Mouse (Mus musculus): ENCODE measurements at regions not wholly inside any gene's neighbourhood (a gene's known extent, or its start where the extent isn't known, plus 50 kb on each side); places are given as distances from the start of the nearest gene placed in this dataset.

DNA sequence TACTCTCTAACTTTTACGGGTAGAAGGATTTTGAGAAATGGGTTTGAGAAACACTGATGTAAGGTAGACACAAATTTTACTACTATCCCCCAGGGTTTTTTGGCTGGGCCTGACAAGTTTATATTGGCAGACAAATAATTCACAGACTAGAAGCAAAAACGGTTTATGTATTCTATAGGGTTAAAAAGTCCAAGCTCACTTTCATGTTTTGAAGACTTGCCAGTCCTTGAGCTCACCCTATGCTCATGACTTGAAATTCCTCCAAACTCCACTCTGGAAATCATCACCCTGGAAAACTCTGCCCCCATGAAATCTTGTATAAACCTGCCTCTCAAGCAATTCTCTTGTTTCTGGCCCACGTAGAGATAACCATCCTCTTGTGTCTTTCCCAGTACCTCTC lies 106.7 kb upstream of the Slc39a10 start:
- no peaks in the 10 kb centered on the region for H3K9me3 ChIP-seq (replicated peaks; ENCODE audit: low read length)
- H3K4me1 ChIP-seq (replicated peaks; ENCODE audit: insufficient read depth, low read length): no peaks in the 10 kb centered on the region
- ATAC-seq (replicated peaks; ENCODE audit: low FRiP score, low read depth) (no peak), DNase-seq (ENCODE audit: low spot score) (no peak)
- no peaks in the 10 kb centered on the region for H3K27me3 ChIP-seq (ENCODE audit: insufficient read depth, low read length)
- no peak overlapping the region for H3K27ac ChIP-seq
- TF ChIP-seq CTCF (IDR thresholded peaks at IDR 0.05; ENCODE audit: low read depth): no peak
- WGBS: 60% methylated on average over 3 of the region's 3 CpGs
- no peaks in the 10 kb centered on the region for H3K36me3 ChIP-seq (ENCODE audit: insufficient read depth, low read length)
- no peak overlapping the region for H3K9ac ChIP-seq (ENCODE audit: low read depth, low read length)
- no peak overlapping the region for H3K4me2 ChIP-seq (ENCODE audit: low read length)
- H3K4me3 ChIP-seq (replicated peaks; ENCODE audit: low read depth, low read length): no peak overlapping the region

GRCm38 (mm10) chr1:46985978-46986377 lies 93.3 kb upstream of the Slc39a10 start:
- ATAC-seq (replicated peaks; ENCODE audit: low FRiP score, low read depth): no peak
- no peaks in the 10 kb centered on the region for H3K9me3 ChIP-seq (replicated peaks; ENCODE audit: low read length)
- H3K4me2 ChIP-seq (ENCODE audit: low read length): no peak overlapping the region
- no peak for DNase-seq (ENCODE audit: low spot score)
- no peak overlapping the region for H3K4me3 ChIP-seq (replicated peaks; ENCODE audit: low read depth, low read length)
- H3K36me3 ChIP-seq (ENCODE audit: insufficient read depth, low read length): no peaks in the 10 kb centered on the region
- no peaks in the 10 kb centered on the region for H3K4me1 ChIP-seq (replicated peaks; ENCODE audit: insufficient read depth, low read length)
- no peak overlapping the region for H3K27ac ChIP-seq
- H3K27me3 ChIP-seq (ENCODE audit: insufficient read depth, low read length): no peaks in the 10 kb centered on the region
- TF ChIP-seq CTCF (IDR thresholded peaks at IDR 0.05; ENCODE audit: low read depth): no peak
- WGBS: 71% methylated on average over 1 of the region's 1 CpGs
- no peak overlapping the region for H3K9ac ChIP-seq (ENCODE audit: low read depth, low read length)

GRCm38 (mm10) chr1:46983093-46983492 lies 90.4 kb upstream of the Slc39a10 start:
- WGBS: 93% methylated on average over 1 of the region's 1 CpGs
- no peak for DNase-seq (ENCODE audit: low spot score)

DNA sequence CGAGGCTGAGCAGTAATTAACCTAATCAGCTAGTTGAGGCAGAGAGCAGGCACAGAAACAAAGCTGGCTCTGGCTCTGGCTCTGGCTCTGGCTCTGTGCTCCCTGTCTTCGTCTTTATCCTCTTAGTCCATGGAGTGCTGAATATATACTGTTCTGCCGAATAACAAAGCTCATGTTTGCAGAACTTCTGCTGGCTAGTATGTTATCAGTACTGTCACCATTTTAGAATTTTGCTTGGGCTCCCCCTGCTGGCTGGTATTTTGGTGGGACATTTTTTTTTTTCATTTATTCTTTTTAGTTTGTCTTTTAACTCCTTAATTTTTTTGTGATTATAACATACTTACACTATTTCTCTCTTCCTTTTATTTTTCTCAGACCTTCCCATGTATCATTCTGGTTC lies 77.8 kb upstream of the Slc39a10 start:
- no peak overlapping the region for H3K4me2 ChIP-seq (ENCODE audit: low read length)
- DNase-seq (ENCODE audit: low spot score): peak; percentile 66
- H3K27ac ChIP-seq: no peak overlapping the region
- no peaks in the 10 kb centered on the region for H3K4me1 ChIP-seq (replicated peaks; ENCODE audit: insufficient read depth, low read length)
- H3K9me3 ChIP-seq (replicated peaks; ENCODE audit: low read length): no peaks in the 10 kb centered on the region
- TF ChIP-seq CTCF (IDR thresholded peaks at IDR 0.05; ENCODE audit: low read depth): peak; percentile 75
- no peak overlapping the region for H3K4me3 ChIP-seq (replicated peaks; ENCODE audit: low read depth, low read length)
- WGBS: 45% methylated on average over 3 of the region's 3 CpGs
- no peaks in the 10 kb centered on the region for H3K36me3 ChIP-seq (ENCODE audit: insufficient read depth, low read length)
- H3K27me3 ChIP-seq (ENCODE audit: insufficient read depth, low read length): no peaks in the 10 kb centered on the region
- H3K9ac ChIP-seq (ENCODE audit: low read depth, low read length): no peak overlapping the region
- no peak for ATAC-seq (replicated peaks; ENCODE audit: low FRiP score, low read depth)

More at GRCm38 (mm10) chr1:46983093-46983492, 90.4 kb upstream of the Slc39a10 start:
- TF ChIP-seq CTCF (IDR thresholded peaks at IDR 0.05; ENCODE audit: low read depth): no peak
- no peak for ATAC-seq (replicated peaks; ENCODE audit: low FRiP score, low read depth)
- Histone ChIP-seq H3K36me3 (ENCODE audit: insufficient read depth, low read length) (no peaks in the 10 kb centered on the region), H3K9me3 (replicated peaks; ENCODE audit: low read length) (no peaks in the 10 kb centered on the region), H3K9ac (ENCODE audit: low read depth, low read length) (no peak overlapping the region), H3K4me3 (replicated peaks; ENCODE audit: low read depth, low read length) (no peak overlapping the region), H3K4me1 (replicated peaks; ENCODE audit: insufficient read depth, low read length) (no peaks in the 10 kb centered on the region), H3K4me2 (ENCODE audit: low read length) (no peak overlapping the region), H3K27me3 (ENCODE audit: insufficient read depth, low read length) (no peaks in the 10 kb centered on the region), H3K27ac (no peak overlapping the region)

DNA sequence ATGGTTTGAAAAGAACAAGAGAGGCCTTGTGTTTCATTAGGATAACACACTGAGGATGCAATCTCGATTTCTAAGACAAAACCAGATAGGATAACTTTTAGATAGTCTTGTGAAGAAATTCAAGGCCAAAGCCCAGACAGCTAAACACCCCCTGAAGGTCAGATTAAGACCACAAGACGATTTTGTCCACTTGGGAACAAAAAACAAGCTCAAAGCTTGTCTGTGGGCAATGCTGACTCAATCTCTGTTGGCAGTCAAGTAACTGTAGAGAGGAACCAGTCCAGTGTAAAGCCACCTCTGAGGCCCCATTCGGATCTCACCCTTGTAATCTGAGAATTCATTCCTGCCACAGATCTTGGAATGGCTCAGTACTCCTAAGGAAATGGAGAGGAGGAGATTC lies 75.7 kb upstream of the Slc39a10 start:
- no peak overlapping the region for H3K9ac ChIP-seq (ENCODE audit: low read depth, low read length)
- no peak overlapping the region for H3K4me3 ChIP-seq (replicated peaks; ENCODE audit: low read depth, low read length)
- no peak for TF ChIP-seq CTCF (IDR thresholded peaks at IDR 0.05; ENCODE audit: low read depth)
- H3K27me3 ChIP-seq (ENCODE audit: insufficient read depth, low read length): no peaks in the 10 kb centered on the region
- WGBS: 60% methylated on average over 3 of the region's 3 CpGs
- no peaks in the 10 kb centered on the region for H3K9me3 ChIP-seq (replicated peaks; ENCODE audit: low read length)
- ATAC-seq (replicated peaks; ENCODE audit: low FRiP score, low read depth) (no peak), DNase-seq (ENCODE audit: low spot score) (no peak)
- H3K4me2 ChIP-seq (ENCODE audit: low read length): no peak overlapping the region
- no peaks in the 10 kb centered on the region for H3K4me1 ChIP-seq (replicated peaks; ENCODE audit: insufficient read depth, low read length)
- no peak overlapping the region for H3K27ac ChIP-seq
- H3K36me3 ChIP-seq (ENCODE audit: insufficient read depth, low read length): no peaks in the 10 kb centered on the region

DNA sequence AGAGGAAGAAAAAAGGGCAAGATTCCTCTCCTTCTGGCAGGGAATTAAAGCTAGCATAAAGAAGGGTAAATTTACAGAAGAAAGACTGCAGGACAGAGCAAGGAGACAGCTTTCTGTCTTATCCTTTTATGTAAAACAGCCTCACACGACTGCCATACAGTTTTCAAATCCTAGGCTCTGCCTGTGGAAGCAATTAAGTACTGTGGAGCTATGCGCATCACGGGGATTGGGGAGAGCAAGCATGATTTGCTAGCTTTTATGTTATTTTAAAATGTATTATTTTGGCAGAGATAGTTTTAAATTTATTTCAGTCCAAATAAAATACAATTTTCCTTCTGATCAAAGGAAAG lies 74.2 kb upstream of the Slc39a10 start:
- Histone ChIP-seq H3K4me1 (replicated peaks; ENCODE audit: insufficient read depth, low read length) (no peaks in the 10 kb centered on the region), H3K36me3 (ENCODE audit: insufficient read depth, low read length) (no peaks in the 10 kb centered on the region), H3K9ac (ENCODE audit: low read depth, low read length) (no peak overlapping the region), H3K27me3 (ENCODE audit: insufficient read depth, low read length) (no peaks in the 10 kb centered on the region), H3K9me3 (replicated peaks; ENCODE audit: low read length) (no peaks in the 10 kb centered on the region), H3K4me3 (replicated peaks; ENCODE audit: low read depth, low read length) (no peak overlapping the region), H3K4me2 (ENCODE audit: low read length) (no peak overlapping the region), H3K27ac (no peak overlapping the region)
- DNase-seq (ENCODE audit: low spot score) (no peak), ATAC-seq (replicated peaks; ENCODE audit: low FRiP score, low read depth) (no peak)
- no peak for TF ChIP-seq CTCF (IDR thresholded peaks at IDR 0.05; ENCODE audit: low read depth)
- WGBS: 65% methylated on average over 3 of the region's 3 CpGs

Measured in kidney, postnatal 0 days (tissue).